Mouse (Mus musculus): ENCODE measurements around the gene Timp3. TPM values are rescaled to one million over a fixed set of nuclear protein-coding genes. Genes with fewer than 3 reads are reported as not detected.

The Timp3 gene
- total and polyA plus RNA-seq, 3 experiments = not detected

DNA sequence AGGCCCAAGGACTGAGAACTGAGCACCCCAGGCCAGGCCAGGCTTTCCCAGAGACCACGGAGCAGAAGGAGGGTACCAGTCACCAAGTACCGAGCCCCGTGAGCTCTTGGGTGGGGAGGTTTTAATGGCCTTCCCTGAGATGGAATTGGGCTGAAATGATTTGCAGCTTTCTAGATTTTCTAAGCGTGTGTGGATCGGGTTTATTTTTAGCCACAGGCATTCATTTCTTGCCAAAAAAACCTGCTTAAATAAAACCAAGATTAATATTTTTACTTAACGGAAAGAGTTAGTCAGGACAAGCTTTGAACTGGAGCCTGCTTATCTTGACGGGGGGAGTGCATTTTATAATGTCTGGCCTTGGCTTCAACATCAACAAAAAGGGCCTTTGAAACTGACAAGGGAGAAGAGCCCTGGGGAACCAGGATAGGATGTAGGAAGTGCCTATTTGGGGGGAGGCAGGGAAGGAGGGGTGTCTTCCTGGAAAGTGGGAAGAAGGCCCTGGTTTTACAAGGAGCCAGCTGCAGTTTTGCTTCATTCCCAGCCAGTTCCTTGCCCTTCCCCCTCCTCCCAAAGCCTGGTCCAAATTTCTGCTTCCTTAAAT, 31.6 kb downstream of the Timp3 start:
- H3K79me2 ChIP-seq (ENCODE audit: control insufficient read depth, insufficient read depth, low read length, poor library complexity) = no peaks in the 10 kb centered on the region
- H3K9me3 ChIP-seq (replicated peaks; ENCODE audit: insufficient read depth, low read length) = no peaks in the 10 kb centered on the region
- H3K27me3 ChIP-seq (ENCODE audit: control insufficient read depth in 1 of 2, insufficient read depth in 2 of 2, low read length in 2 of 2) = no peaks in the 10 kb centered on the region
- H3K4me3 ChIP-seq (ENCODE audit: control insufficient read depth in 1 of 2, insufficient read depth in 1 of 2, low read depth in 2 of 2, low read length in 2 of 2) = no peak overlapping the region
- H3K36me3 ChIP-seq (ENCODE audit: control insufficient read depth in 1 of 2, insufficient read depth in 2 of 2, low read length in 2 of 2) = no peaks in the 10 kb centered on the region
- H3K27ac ChIP-seq (ENCODE audit: control insufficient read depth, low read depth, low read length) = no peak overlapping the region
- no peaks in the 10 kb centered on the region for H3K4me1 ChIP-seq (ENCODE audit: control insufficient read depth in 1 of 2, insufficient read depth in 2 of 2, low read length in 2 of 2)
- TF ChIP-seq ETS1 (IDR thresholded peaks at IDR 0.05; ENCODE audit: low read depth, low read length) (no peak), GABPA (IDR thresholded peaks at IDR 0.05; ENCODE audit: low read depth, low read length) (no peak), USF2 (IDR thresholded peaks at IDR 0.05; ENCODE audit: borderline replicate concordance in 1 of 2, insufficient read depth in 1 of 2, low read depth in 1 of 2, low read length in 2 of 2) (no peak), HCFC1 (IDR thresholded peaks at IDR 0.05; ENCODE audit: low read depth, low read length) (no peak), E2F4 (IDR thresholded peaks at IDR 0.05; ENCODE audit: borderline replicate concordance, low read depth, low read length) (no peak), CHD2 (IDR thresholded peaks at IDR 0.05; ENCODE audit: low read length) (no peak), MAX (IDR thresholded peaks at IDR 0.05; ENCODE audit: low read length) (no peak)
- no peak overlapping the region for H3K9ac ChIP-seq (ENCODE audit: control insufficient read depth, low read depth, low read length, poor library complexity, severe bottlenecking)
- DNase-seq (ENCODE audit: low read depth, low spot score) = no peak

DNA sequence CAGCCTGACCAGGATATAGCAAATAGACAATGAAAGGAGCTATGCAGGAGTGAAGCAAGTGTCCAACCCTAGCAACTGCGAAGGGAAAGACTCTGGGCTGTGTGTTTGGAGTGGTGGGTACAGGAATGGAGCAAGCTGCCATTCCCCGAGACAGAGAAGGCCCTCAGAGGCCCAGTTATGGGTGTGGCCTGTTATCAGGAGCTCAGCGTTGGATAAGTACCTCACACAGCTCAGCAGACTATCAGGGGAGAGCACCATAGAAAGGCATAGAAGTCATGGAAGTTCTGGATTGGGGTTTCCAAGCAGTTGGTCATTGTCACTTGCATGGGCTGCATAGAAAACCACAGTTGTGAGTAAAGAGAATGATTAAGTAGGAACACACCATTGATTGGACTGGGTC, 32.8 kb downstream of the Timp3 start:
- no peak for TF ChIP-seq HCFC1 (IDR thresholded peaks at IDR 0.05; ENCODE audit: low read depth, low read length)
- TF ChIP-seq CTCF (IDR thresholded peaks at IDR 0.05 in 2 of 3, conservative IDR thresholded peaks at IDR 0.05 in 1 of 3; ENCODE audit: control insufficient read depth in 1 of 3, insufficient read depth in 1 of 3, low read depth in 2 of 3, low read length in 3 of 3, poor library complexity in 1 of 3, severe bottlenecking in 1 of 3) = no peak
- TF ChIP-seq ZMIZ1 (IDR thresholded peaks at IDR 0.05; ENCODE audit: low read depth, low read length) = no peak
- no peak for TF ChIP-seq NELFE (IDR thresholded peaks at IDR 0.05; ENCODE audit: low read depth, low read length)
- no peak for TF ChIP-seq POLR2AphosphoS2 (IDR thresholded peaks at IDR 0.05; ENCODE audit: low read length)
- TF ChIP-seq ZKSCAN1 (IDR thresholded peaks at IDR 0.05; ENCODE audit: low read depth, low read length) = no peak
- TF ChIP-seq MAZ (IDR thresholded peaks at IDR 0.05; ENCODE audit: low read depth, low read length) = no peak
- no peak for TF ChIP-seq POLR2AphosphoS5 (IDR thresholded peaks at IDR 0.05; ENCODE audit: borderline replicate concordance, low read depth, low read length)
- TF ChIP-seq USF2 (IDR thresholded peaks at IDR 0.05; ENCODE audit: borderline replicate concordance in 1 of 2, insufficient read depth in 1 of 2, low read depth in 1 of 2, low read length in 2 of 2) = no peak
- TF ChIP-seq UBTF (IDR thresholded peaks at IDR 0.05; ENCODE audit: borderline replicate concordance, insufficient read depth, low read depth, low read length) = no peak
- TF ChIP-seq BHLHE40 (IDR thresholded peaks at IDR 0.05; ENCODE audit: borderline replicate concordance, low read depth, low read length) = no peak
- no peak for TF ChIP-seq MXI1 (IDR thresholded peaks at IDR 0.05; ENCODE audit: low read depth, low read length)
- no peak for TF ChIP-seq MYC (IDR thresholded peaks at IDR 0.05; ENCODE audit: low read depth, low read length)
- TF ChIP-seq ZNF384 (IDR thresholded peaks at IDR 0.05; ENCODE audit: low read depth, low read length) = no peak
- TF ChIP-seq TBP (IDR thresholded peaks at IDR 0.05; ENCODE audit: low read depth, low read length) = no peak
- TF ChIP-seq MAFK (IDR thresholded peaks at IDR 0.05; ENCODE audit: borderline replicate concordance, low read depth, low read length) = no peak
- no peak for TF ChIP-seq ETS1 (IDR thresholded peaks at IDR 0.05; ENCODE audit: low read depth, low read length)
- H3K9ac ChIP-seq (ENCODE audit: control insufficient read depth, low read depth, low read length, poor library complexity, severe bottlenecking) = no peak overlapping the region

More for the DNA sequence above, 32.8 kb downstream of the Timp3 start:
- Histone ChIP-seq H3K79me2 (ENCODE audit: control insufficient read depth, insufficient read depth, low read length, poor library complexity) (no peaks in the 10 kb centered on the region), H3K36me3 (ENCODE audit: control insufficient read depth in 1 of 2, insufficient read depth in 2 of 2, low read length in 2 of 2) (no peaks in the 10 kb centered on the region), H3K27me3 (ENCODE audit: control insufficient read depth in 1 of 2, insufficient read depth in 2 of 2, low read length in 2 of 2) (no peaks in the 10 kb centered on the region), H3K4me3 (ENCODE audit: control insufficient read depth in 1 of 2, insufficient read depth in 1 of 2, low read depth in 2 of 2, low read length in 2 of 2) (no peak overlapping the region), H3K4me1 (ENCODE audit: control insufficient read depth in 1 of 2, insufficient read depth in 2 of 2, low read length in 2 of 2) (no peaks in the 10 kb centered on the region), H3K27ac (ENCODE audit: control insufficient read depth, low read depth, low read length) (no peak overlapping the region), H3K9me3 (replicated peaks; ENCODE audit: insufficient read depth, low read length) (no peaks in the 10 kb centered on the region)
- no peak for DNase-seq (ENCODE audit: low read depth, low spot score)

Measured in MEL (cell line).